ENCODE assay signal across 10 mouse cellular contexts in genomic region chr11:75876043-75876780, GRCm38 (mm10).
DNase-seq lines count a peak whose midpoint lies in the region; ATAC-seq and TF ChIP-seq lines count a peak whose summit lies in the region.
"Had no signal": no experiment of that assay in that cellular context is flagged by ENCODE, and none has a peak within 500 bp of the region (broad histone marks: within the 10 kb centered on the region; RNA-seq: fewer than 3 reads in every experiment).

No protein-coding gene starts in this region.

- H3K27ac ChIP-seq in liver, embryonic 13.5 days: no peak overlapping the region
- H3K27ac ChIP-seq in liver, embryonic 12.5 days: no peak overlapping the region
- H3K27ac ChIP-seq in ES-E14 (ENCODE audit: insufficient read depth, low read depth, low read length, poor library complexity, severe bottlenecking): no peak overlapping the region
- H3K27ac ChIP-seq: layer of hippocampus, adult 2 months had no signal

- no peak overlapping the region for H3K4me2 ChIP-seq in liver, embryonic 13.5 days
- H3K4me2 ChIP-seq in liver, embryonic 12.5 days: no peak overlapping the region

- WGBS in liver, embryonic 13.5 days (ENCODE audit: insufficient replicate concordance): 23% methylated on average over 15 of the region's 15 CpGs
- WGBS in liver, embryonic 12.5 days (ENCODE audit: insufficient replicate concordance): 26% methylated on average over 14 of the region's 15 CpGs

- 0 out of 2 replicates have a peak, but pooled peaks cover 4% of the 10 kb centered on the region for H3K4me1 ChIP-seq in liver, embryonic 13.5 days (replicated peaks)
- peaks cover 12% of the 10 kb centered on the region for H3K4me1 ChIP-seq in liver, embryonic 12.5 days
- peaks cover 0 to 6% of the 10 kb centered on the region in 2 experiments; a peak in 2 of 4 replicates for H3K4me1 ChIP-seq in ES-E14 (ENCODE audit: control insufficient read depth in 2 of 2, insufficient read depth in 2 of 2, low read length in 2 of 2, poor library complexity in 1 of 2)

- peak; percentile 5 for DNase-seq in liver, embryonic 13.5 days
- no peak for DNase-seq in ES-E14 (ENCODE audit: low read depth, low spot score)
- DNase-seq in adrenal gland, postnatal 10 days: peak; percentile 58
- peak; percentile 25 for DNase-seq in lung, postnatal 14 days
- no peak for DNase-seq in T-cell, adult 2 months (ENCODE audit: low spot score)
- DNase-seq: cerebellum, adult 2 months had no signal

- no peak overlapping the region for H3K4me3 ChIP-seq in liver, embryonic 13.5 days (replicated peaks)
- H3K4me3 ChIP-seq in liver, embryonic 12.5 days: no peak overlapping the region
- no peak overlapping the region for H3K4me3 ChIP-seq in ES-E14 (ENCODE audit: insufficient read depth in 1 of 2, low read depth in 1 of 2, low read length in 2 of 2, poor library complexity in 1 of 2, severe bottlenecking in 1 of 2)
- H3K4me3 ChIP-seq: erythroblast, embryonic 14.5 days; layer of hippocampus, adult 2 months had no signal

- no peak for ATAC-seq in liver, embryonic 13.5 days (ENCODE audit: low read depth)
- ATAC-seq in liver, embryonic 12.5 days: no peak
- no peak for ATAC-seq in CD4-positive, CD25-positive, alpha-beta regulatory T cell, adult 4 months

- H3K27me3 ChIP-seq in liver, embryonic 13.5 days: no peaks in the 10 kb centered on the region
- peaks cover 7% of the 10 kb centered on the region for H3K27me3 ChIP-seq in liver, embryonic 12.5 days (replicated peaks)

- H3K9ac ChIP-seq in liver, embryonic 13.5 days: no peak overlapping the region
- H3K9ac ChIP-seq in liver, embryonic 12.5 days: no peak overlapping the region
- H3K9ac ChIP-seq in ES-E14 (ENCODE audit: insufficient read depth, low read depth, low read length, poor library complexity, severe bottlenecking): no peak overlapping the region

- in situ Hi-C loops in ES-E14 (cut with MboI; ENCODE audit: low sequenced_read_pairs in 2 of 2, unreplicated experiment in 2 of 2): no loop called here

- no peaks in the 10 kb centered on the region for H3K9me3 ChIP-seq in liver, embryonic 13.5 days (replicated peaks)
- H3K9me3 ChIP-seq in liver, embryonic 12.5 days (replicated peaks): no peaks in the 10 kb centered on the region
- no peaks in the 10 kb centered on the region for H3K9me3 ChIP-seq in ES-E14 (ENCODE audit: control insufficient read depth, insufficient read depth, low read depth, low read length)

- no peaks in the 10 kb centered on the region for H3K36me3 ChIP-seq in liver, embryonic 13.5 days
- H3K36me3 ChIP-seq in liver, embryonic 12.5 days: no peaks in the 10 kb centered on the region
- no peaks in the 10 kb centered on the region for H3K36me3 ChIP-seq in ES-E14 (ENCODE audit: control insufficient read depth, insufficient read depth, low read length, poor library complexity, severe bottlenecking)

TF ChIP-seq in ES-E14, 5 proteins besides CTCF, POLR2A, EP300 and RAD21:
- TF ChIP-seq CHD2 (IDR thresholded peaks at IDR 0.05; ENCODE audit: low read depth, low read length) (0 out of 2 replicates have a peak, but pooled peaks have one; percentile 11), HCFC1 (IDR thresholded peaks at IDR 0.05; ENCODE audit: borderline replicate concordance, insufficient read depth, low read length) (no peak)

Comparison
In these comparisons a context has a peak if more than half of its experiments do, and no peak if none do; other contexts are left out.
1. DNase-seq: peak in liver, embryonic 13.5 days (single experiment), adrenal gland, postnatal 10 days (single experiment) and lung, postnatal 14 days (single experiment); none in ES-E14 (single experiment) and T-cell, adult 2 months (single experiment).